Mouse (Mus musculus) adrenal gland, postnatal 36 days (tissue): ENCODE measurements around the gene Gm10643. TPM values are rescaled to one million over a fixed set of nuclear protein-coding genes. Genes with fewer than 3 reads are reported as not detected.

Experiments
- DNase-seq, 2 experiments: peaks; one replicate each; pipeline ENCODE4 v3.0.0; 2021; ENCODE audit warnings: mixed read lengths in 1 of 2
- microRNA-seq: library from miRNA; unstranded; fragments of <30 nt; microRNA quantifications from one replicate; pipeline ENCODE4 v1.2.0, GENCODE M21; 2021
- total RNA-seq, 2 experiments: library from RNA; stranded (reverse); gene quantifications; 2 replicates each; pipeline ENCODE4 v1.2.3; 2021

Gm10643 gene
- total RNA-seq, 2 experiments from 2014 or later = 3.1 to 3.2 TPM

GRCm38 (mm10) chr8:84039050-84039449 lies 25.9 kb downstream of the Gm10643 start:
- DNase-seq = peak; percentile 75 to 79

GRCm38 (mm10) chr8:84038015-84038414 lies 26.9 kb downstream of the Gm10643 start:
- DNase-seq = peak; percentile 71 to 76

GRCm38 (mm10) chr8:84032777-84033176 lies 32.2 kb downstream of the Gm10643 start:
- peak; percentile 39 to 45 for DNase-seq

GRCm38 (mm10) chr8:84029272-84029671 lies 35.7 kb downstream of the Gm10643 start:
- DNase-seq = no peak

- no peak for DNase-seq
Observed at GRCm38 (mm10) chr8:84027449-84027848, 37.5 kb downstream of the Gm10643 start.

- peak; percentile 69 to 81 for DNase-seq
Observed at GRCm38 (mm10) chr8:84025863-84026262, 39.1 kb downstream of the Gm10643 start.

- peak; percentile 64 to 72 for DNase-seq
Observed at GRCm38 (mm10) chr8:84024171-84024570, 40.8 kb downstream of the Gm10643 start.

GRCm38 (mm10) chr8:84023631-84024030 lies 41.3 kb downstream of the Gm10643 start:
- DNase-seq = no peak

- no peak for DNase-seq
Observed at GRCm38 (mm10) chr8:84023085-84023484, 41.9 kb downstream of the Gm10643 start.

- DNase-seq = no peak
Observed at GRCm38 (mm10) chr8:84021569-84021968, 43.4 kb downstream of the Gm10643 start.

GRCm38 (mm10) chr8:84021096-84021495 lies 43.8 kb downstream of the Gm10643 start, which contains the start of gene Palm3:
TSS of gene Palm3 (plus strand) at chr8:84021471.
- DNase-seq = no peak

- DNase-seq = no peak
Observed at GRCm38 (mm10) chr8:84019738-84020137, 45.2 kb downstream of the Gm10643 start.

- no peak for DNase-seq
Observed at GRCm38 (mm10) chr8:84015833-84016232, 49.1 kb downstream of the Gm10643 start.

Small RNA genes lying within 50 kb of the gene (microRNA-seq; reads per million reads assigned to microRNA genes)
- gene Mir709 = not detected

Other genes with a start within 250 kb of the Gm10643 start
- 10 to 100 TPM; 62.4 to 73.4 TPM for gene Adgrl1, start 165.0 kb downstream of the Gm10643 start, total RNA-seq
- gene Gm10644, start 109.9 kb downstream of the Gm10643 start, total RNA-seq = 1 to 10 TPM in 1 of 2 experiments, under 1 TPM in 1; 0.46 to 1.9 TPM
- gene Asf1b, start 109.6 kb downstream of the Gm10643 start, total RNA-seq = 1 to 10 TPM; 3.4 to 4.5 TPM
- gene Prkaca, start 92.1 kb downstream of the Gm10643 start, total RNA-seq = 100 to 1,000 TPM; 234 to 305 TPM
- 10 to 100 TPM; 34.2 to 37.2 TPM for gene Samd1, start 67.5 kb downstream of the Gm10643 start, total RNA-seq
- gene 1700067K01Rik, start 63.6 kb downstream of the Gm10643 start, total RNA-seq = under 1 TPM; 0.43 to 0.50 TPM
- gene 2210011C24Rik, start 53.0 kb downstream of the Gm10643 start, total RNA-seq = not detected
- gene Palm3, start 43.7 kb downstream of the Gm10643 start, total RNA-seq = under 1 TPM; 0.43 to 0.46 TPM
- gene Il27ra, start 22.5 kb downstream of the Gm10643 start, total RNA-seq = 1 to 10 TPM; 2.0 to 2.2 TPM
- gene Rln3, start 20.1 kb downstream of the Gm10643 start, total RNA-seq = not detected
- 10 to 100 TPM; 13.2 to 19.9 TPM for gene Rfx1, start 1.7 kb upstream of the Gm10643 start, total RNA-seq
- 10 to 100 TPM; 16.7 to 19.4 TPM for gene Dcaf15, start 39.6 kb upstream of the Gm10643 start, total RNA-seq
- under 1 TPM; 0.13 to 0.46 TPM for gene Podnl1, start 60.9 kb upstream of the Gm10643 start, total RNA-seq
- 10 to 100 TPM; 22.6 to 33.9 TPM for gene Cc2d1a, start 82.8 kb upstream of the Gm10643 start, total RNA-seq
- under 1 TPM; 0.46 to 0.76 TPM for gene 4930432K21Rik, start 82.9 kb upstream of the Gm10643 start, total RNA-seq
- gene Nanos3, start 120.1 kb upstream of the Gm10643 start, total RNA-seq = 1 to 10 TPM in 1 of 2 experiments, not detected in 1; 2.3 TPM
- 10 to 100 TPM; 40.1 to 47.6 TPM for gene Zswim4, start 171.9 kb upstream of the Gm10643 start, total RNA-seq
- 100 to 1,000 TPM; 267 to 283 TPM for gene D8Ertd738e, start 184.6 kb upstream of the Gm10643 start, total RNA-seq
- 10 to 100 TPM; 29.0 to 45.3 TPM for gene Mri1, start 192.2 kb upstream of the Gm10643 start, total RNA-seq
- gene Ccdc130, start 205.2 kb upstream of the Gm10643 start, total RNA-seq = 10 to 100 TPM; 20.2 to 23.0 TPM